Mouse (Mus musculus) neural tube, embryonic 11.5 days (tissue): Measurements from ENCODE around the gene Stx4a. TPM values are rescaled to one million over a fixed set of nuclear protein-coding genes. Genes with fewer than 3 reads are reported as not detected.
A peak's percentile ranks its signal among the peaks of the same experiment; 100 is the strongest.

ENCODE experiments used
- ATAC-seq: fragments of 200-750 bp; cut with Nextera tagmentation; 2 replicates; pipeline ENCODE4 v1.8.0; 2017; ENCODE audit warnings: moderate number of reproducible peaks, mild to moderate bottlenecking, moderate TSS enrichment, moderate library complexity; ENCODE audit not compliant: insufficient read depth, low FRiP score, low TSS enrichment
- DNase-seq: peaks from one replicate; pipeline ENCODE4 v3.0.0-alpha.2; 2015; ENCODE audit warnings: low spot score
- H3K27ac ChIP-seq: fragments of 300-500 bp; sonication (generic); 2 replicates; pipeline ENCODE4 v1.5.1; 2014; ENCODE audit warnings: low read depth, mild to moderate bottlenecking, low read length
- H3K27me3 ChIP-seq: fragments of 300-500 bp; sonication (generic); 2 replicates; pipeline ENCODE4 v1.6.1; 2014; ENCODE audit warnings: mild to moderate bottlenecking, low read length, mixed read lengths; ENCODE audit not compliant: control insufficient read depth, insufficient read depth
- H3K36me3 ChIP-seq: fragments of 300-500 bp; sonication (generic); 2 replicates; pipeline ENCODE4 v1.6.1; 2014; ENCODE audit warnings: mild to moderate bottlenecking, low read length, moderate library complexity, mixed read lengths; ENCODE audit not compliant: control insufficient read depth, insufficient read depth
- H3K4me1 ChIP-seq: fragments of 300-500 bp; sonication (generic); 2 replicates; pipeline ENCODE4 v1.6.1; 2014; ENCODE audit warnings: low read length, mixed read lengths; ENCODE audit not compliant: control insufficient read depth, insufficient read depth
- H3K4me2 ChIP-seq: fragments of 300-500 bp; sonication (generic); 2 replicates; pipeline ENCODE4 v1.6.1; 2014; ENCODE audit warnings: low read depth, mild to moderate bottlenecking, moderate library complexity
- H3K4me3 ChIP-seq: fragments of 300-500 bp; sonication (generic); 2 replicates; pipeline ENCODE4 v1.5.1; 2014; ENCODE audit warnings: low read depth, low read length
- H3K9ac ChIP-seq: fragments of 300-500 bp; sonication (generic); 2 replicates; pipeline ENCODE4 v1.6.1; 2014; ENCODE audit warnings: mild to moderate bottlenecking, low read length
- H3K9me3 ChIP-seq: fragments of 300-500 bp; sonication (generic); 2 replicates; pipeline ENCODE4 v1.6.1; 2016; ENCODE audit warnings: low read length; ENCODE audit not compliant: control insufficient read depth
- WGBS: fragments of 180-500 bp; shearing (Covaris S2); extraction: QIAGEN DNeasy Blood & Tissue Kit; methylation state at CpG from one replicate; pipeline ENCODE4 v1.1.7; 2014; 5-methylcytosine and 5-hydroxymethylcytosine counted together
- polyA plus RNA-seq: library from polyadenylated mRNA; unstranded; fragments of >200 nt; fragmentation: Nextera tagmentation; extraction: Ambion mirVana; gene quantifications from 2 replicates; pipeline ENCODE4 v1.2.1, GENCODE M21; 2014

The Stx4a gene
- polyA plus RNA-seq, 1 experiment from 2014 or later: 10.4 TPM

DNA sequence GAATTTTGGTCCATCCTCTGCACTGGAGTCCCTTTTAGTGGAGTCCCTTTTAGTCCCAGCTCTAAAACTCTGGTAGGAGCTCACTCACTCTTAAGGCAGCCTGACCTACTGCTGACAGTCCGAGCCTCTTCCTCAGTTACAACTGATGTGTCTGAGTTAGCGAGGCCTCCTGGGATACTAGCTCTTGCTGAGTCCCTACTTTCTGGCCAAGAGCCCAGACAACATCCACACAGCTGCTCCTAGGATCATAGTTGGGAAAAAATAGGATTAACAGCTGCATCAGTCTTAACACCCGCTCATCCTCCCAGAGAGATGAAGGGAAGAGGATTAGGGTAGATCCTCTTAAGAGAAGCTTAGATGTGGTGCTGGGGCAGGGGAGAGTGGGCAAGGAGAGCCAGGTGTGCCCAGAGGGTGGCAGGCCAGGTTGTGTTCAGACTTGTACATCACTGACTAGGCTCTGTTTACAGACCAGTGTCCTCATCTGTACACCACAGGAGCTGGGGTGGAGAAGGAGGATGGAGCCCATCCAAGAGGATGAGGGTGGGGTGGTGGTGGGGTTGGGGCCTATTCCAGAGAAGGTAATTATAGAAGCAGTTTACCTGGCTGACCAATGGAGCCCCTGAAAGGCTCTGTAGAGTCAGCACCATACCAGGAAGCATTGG is 45.2 kb downstream of the Stx4a start:
- Histone ChIP-seq H3K27ac (no peak overlapping the region), H3K9me3 (no peaks in the 10 kb centered on the region), H3K9ac (no peak overlapping the region), H3K27me3 (no peaks in the 10 kb centered on the region), H3K4me3 (no peak overlapping the region), H3K4me1 (peaks cover 7% of the 10 kb centered on the region), H3K4me2 (no peak overlapping the region), H3K36me3 (peaks cover 25% of the 10 kb centered on the region)
- 91% methylated on average over 3 of the region's 3 CpGs for WGBS
- DNase-seq (no peak), ATAC-seq (no peak)

DNA sequence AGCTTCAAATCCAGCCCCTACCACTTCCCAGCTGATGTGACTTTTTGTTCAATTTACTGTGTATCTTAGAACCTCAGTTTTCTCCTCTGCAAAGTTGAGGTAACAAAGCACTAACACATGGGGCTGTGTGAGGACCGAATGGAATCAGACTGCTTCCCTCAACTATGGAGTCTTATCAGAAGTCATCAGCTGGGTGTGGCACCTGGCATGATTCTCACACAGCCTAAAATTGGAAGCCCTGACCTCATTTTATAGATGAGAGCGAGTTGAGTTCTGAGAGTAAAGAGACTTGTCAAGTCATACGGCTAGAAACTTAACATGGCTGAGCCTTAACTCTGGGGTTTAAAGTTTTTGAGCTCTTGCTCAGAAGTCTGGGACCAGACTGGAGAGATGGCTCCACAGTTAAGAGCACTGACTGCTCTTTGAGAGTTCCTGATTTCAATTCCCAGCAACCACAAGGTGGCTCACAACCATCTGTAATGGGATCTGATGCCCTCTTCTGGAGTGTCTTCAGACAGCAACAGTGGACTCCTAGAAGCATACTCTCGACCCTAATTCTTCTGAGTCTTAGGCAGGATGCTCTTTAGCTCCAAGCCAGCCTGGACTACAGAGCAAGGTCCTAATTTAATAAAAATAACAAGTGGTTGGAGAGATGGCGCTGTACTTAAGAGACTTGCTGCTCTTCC is 46.2 kb downstream of the Stx4a start:
- no peaks in the 10 kb centered on the region for H3K27me3 ChIP-seq
- H3K9ac ChIP-seq: no peak overlapping the region
- WGBS: 85% methylated on average over 5 of the region's 5 CpGs
- H3K9me3 ChIP-seq: no peaks in the 10 kb centered on the region
- peaks cover 11% of the 10 kb centered on the region for H3K4me1 ChIP-seq
- H3K36me3 ChIP-seq: peaks cover 25% of the 10 kb centered on the region
- no peak overlapping the region for H3K4me3 ChIP-seq
- ATAC-seq (no peak), DNase-seq (no peak)
- no peak overlapping the region for H3K4me2 ChIP-seq
- no peak overlapping the region for H3K27ac ChIP-seq

DNA sequence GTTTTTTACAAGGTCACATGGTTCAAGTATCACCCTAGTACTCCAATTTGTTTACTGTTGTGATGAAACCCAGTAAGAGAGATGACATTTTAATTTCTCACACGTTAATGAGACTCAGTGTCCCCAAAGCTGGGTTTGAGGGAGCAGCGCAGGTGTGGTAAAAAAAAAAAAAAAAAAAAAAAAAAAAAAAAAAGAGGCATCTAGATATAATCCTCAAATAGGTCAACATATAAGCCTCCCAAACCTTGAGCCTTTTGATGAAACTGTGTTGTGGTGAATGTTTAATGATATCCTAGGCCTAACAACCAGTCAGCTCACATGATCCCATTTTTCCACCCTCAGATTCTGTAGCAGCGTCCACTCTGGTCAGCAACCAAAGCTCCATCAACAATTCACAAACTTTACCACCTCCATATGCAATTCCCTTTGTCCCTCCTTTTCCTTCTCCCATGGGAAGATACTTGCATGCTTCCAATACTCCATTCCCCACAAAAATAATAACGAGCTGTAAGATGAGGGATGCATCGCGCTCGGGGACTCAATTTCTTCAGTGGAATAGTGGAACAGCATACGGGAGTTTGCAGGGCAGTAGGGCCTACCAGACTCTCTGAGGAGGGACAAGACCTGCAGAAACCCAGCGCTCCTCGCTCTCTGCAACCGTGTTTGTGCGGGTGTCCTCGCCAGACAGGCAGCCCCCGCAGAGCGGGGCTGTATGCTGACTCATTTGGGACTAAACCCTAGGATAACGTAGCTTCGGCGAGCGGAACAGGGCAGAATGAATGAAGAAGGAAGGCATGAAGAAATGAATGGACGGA is 50.9 kb downstream of the Stx4a start:
- H3K36me3 ChIP-seq: peaks cover 18% of the 10 kb centered on the region
- peak overlapping the region; percentile 98 for H3K27ac ChIP-seq
- no peak for DNase-seq
- peaks cover 16% of the 10 kb centered on the region for H3K4me1 ChIP-seq
- peak overlapping the region; percentile 95 for H3K4me3 ChIP-seq
- no peaks in the 10 kb centered on the region for H3K9me3 ChIP-seq
- H3K27me3 ChIP-seq: no peaks in the 10 kb centered on the region
- ATAC-seq: no peak
- H3K4me2 ChIP-seq: peak overlapping the region; percentile 67
- peak overlapping the region; percentile 98 for H3K9ac ChIP-seq
- WGBS: 5% methylated on average over 20 of the region's 20 CpGs

DNA sequence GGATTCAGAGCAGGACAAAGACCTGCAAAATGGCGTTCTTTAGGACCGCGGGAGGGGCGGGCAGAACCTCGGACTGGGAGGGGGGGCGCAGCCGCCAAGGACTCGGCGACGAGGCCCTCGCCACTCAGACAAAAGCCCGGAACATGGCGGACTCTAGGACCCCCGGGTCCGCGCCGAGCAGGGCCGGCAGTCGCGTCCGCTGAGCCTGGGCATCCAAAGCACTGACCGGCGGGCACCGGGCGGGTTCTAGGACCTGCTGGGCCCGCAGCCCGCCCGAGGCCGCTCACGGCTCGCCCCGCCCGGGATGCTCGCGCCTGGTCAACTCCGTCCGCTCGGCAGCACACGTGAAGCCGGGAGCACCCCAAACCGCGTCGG is 51.5 kb downstream of the Stx4a start:
- ATAC-seq (peak; percentile 95), DNase-seq (peak; percentile 99)
- H3K9me3 ChIP-seq: no peaks in the 10 kb centered on the region
- H3K36me3 ChIP-seq: peaks cover 24% of the 10 kb centered on the region
- H3K4me1 ChIP-seq: peaks cover 16% of the 10 kb centered on the region
- WGBS: under 1% methylated on average over 32 of the region's 43 CpGs
- H3K4me3 ChIP-seq: peak overlapping the region; percentile 95
- peak overlapping the region; percentile 98 for H3K9ac ChIP-seq
- no peaks in the 10 kb centered on the region for H3K27me3 ChIP-seq
- H3K4me2 ChIP-seq: peak overlapping the region; percentile 67
- H3K27ac ChIP-seq: peak overlapping the region; percentile 98

DNA sequence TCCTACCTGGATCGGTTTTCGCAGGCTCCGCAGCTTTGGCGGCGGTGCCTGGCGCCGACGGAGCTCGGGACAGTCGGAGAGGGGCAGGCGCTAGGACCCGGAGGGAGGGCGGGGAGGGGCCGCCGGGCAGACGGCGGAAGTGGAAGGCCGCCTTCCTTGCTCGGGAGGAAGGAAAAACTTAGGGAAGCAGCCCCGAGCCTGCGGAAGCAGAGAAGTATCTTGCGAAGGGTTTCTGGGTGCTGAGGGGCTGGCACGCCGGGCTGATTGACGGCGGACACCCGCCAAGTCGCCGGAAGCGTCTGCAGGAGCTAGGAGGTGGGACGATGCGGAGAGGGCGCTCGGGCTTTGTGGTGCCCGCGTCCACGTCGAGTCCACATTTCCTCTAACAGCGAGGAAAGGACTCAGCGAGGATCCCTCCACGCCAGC is 52.0 kb downstream of the Stx4a start, which contains the start of gene Zfp646:
Zfp646 (plus strand) TSS at position 181 of the 426 bp plus-strand sequence.
- H3K36me3 ChIP-seq: peaks cover 28% of the 10 kb centered on the region

DNA sequence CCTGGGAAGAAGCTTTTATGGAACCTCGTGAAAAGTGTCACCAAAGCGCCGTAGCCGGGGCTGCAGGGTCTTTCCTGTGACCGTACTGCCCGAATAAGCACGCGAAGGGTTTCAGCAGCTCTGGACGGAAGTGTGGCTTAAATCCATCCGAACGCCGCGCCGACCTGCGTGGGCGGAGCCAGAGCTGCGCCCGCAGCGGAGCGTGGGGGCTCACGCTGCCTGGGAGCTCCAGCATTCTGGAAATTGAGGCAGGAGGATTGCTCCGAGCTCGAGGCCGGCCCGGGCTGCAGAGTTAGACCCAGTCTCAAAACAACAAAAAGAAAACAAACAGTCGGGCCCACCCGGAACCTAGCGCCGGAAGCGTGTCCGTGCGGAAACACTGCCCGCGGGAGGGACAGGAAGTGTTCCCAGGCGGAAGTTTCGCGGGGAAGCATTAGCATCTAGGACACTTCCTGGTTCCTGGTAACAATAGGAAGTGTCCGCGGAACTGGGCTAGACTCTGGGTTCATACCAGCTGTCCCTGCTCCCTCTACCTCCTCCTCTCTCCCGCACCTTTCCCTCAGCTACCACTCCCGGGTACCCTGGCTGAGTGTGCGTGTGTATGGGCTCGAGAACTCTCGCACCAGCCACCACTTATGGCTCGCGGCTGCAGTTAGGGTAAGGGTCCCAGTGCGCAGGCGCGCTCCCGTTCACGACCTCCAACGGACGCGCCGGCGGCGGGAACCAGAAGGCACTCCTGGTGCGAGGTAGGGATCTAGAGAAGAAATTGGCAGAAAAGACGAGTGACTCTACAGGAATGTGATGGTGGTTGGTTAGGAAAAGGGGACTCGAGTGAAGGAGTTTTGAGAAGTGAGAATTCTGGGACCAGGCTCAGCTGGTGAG is 52.6 kb downstream of the Stx4a start, which contains the start of gene Zfp668:
Zfp668 (minus strand) TSS at position 362 of the 882 bp plus-strand sequence.
- peaks cover 16% of the 10 kb centered on the region for H3K4me1 ChIP-seq
- no peaks in the 10 kb centered on the region for H3K9me3 ChIP-seq
- peak within 1 kb of the TSS; percentile 98 for H3K27ac ChIP-seq
- peaks cover 35% of the 10 kb centered on the region for H3K36me3 ChIP-seq
- ATAC-seq (peak; percentile 63), DNase-seq (peak; percentile 92)
- under 1% methylated on average over 60 of the region's 60 CpGs for WGBS
- H3K9ac ChIP-seq: peak within 1 kb of the TSS; percentile 98
- H3K27me3 ChIP-seq: no peaks in the 10 kb centered on the region
- peak within 1 kb of the TSS; percentile 95 for H3K4me3 ChIP-seq
- H3K4me2 ChIP-seq: peak within 1 kb of the TSS; percentile 67

More for the DNA sequence above, 52.0 kb downstream of the Stx4a start, which contains the start of gene Zfp646:
- peak within 1 kb of the TSS; percentile 67 for H3K4me2 ChIP-seq
- peak; percentile 87 for ATAC-seq
- no peaks in the 10 kb centered on the region for H3K27me3 ChIP-seq
- peaks cover 16% of the 10 kb centered on the region for H3K4me1 ChIP-seq
- WGBS: under 1% methylated on average over 41 of the region's 41 CpGs
- H3K9ac ChIP-seq: peak within 1 kb of the TSS; percentile 98
- peak within 1 kb of the TSS; percentile 95 for H3K4me3 ChIP-seq
- DNase-seq: peak; percentile 93
- no peaks in the 10 kb centered on the region for H3K9me3 ChIP-seq
- peak within 1 kb of the TSS; percentile 98 for H3K27ac ChIP-seq

DNA sequence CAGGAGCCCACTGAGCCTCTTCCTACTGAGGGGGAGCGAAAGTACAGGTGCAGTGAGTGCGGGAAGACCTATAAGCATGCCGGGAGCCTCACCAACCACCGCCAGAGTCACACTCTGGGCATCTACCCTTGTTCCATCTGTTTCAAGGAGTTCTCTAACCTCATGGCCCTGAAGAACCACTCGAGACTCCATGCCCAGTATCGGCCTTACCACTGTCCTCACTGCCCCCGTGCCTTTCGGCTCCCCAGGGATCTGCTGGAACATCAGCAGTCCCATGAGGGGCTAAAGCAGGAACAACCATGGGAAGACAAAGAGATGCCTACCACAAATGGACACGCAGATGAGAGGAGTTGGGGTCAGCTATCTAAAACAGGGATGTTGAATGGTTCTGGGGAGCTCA is 55.2 kb downstream of the Stx4a start:
- ATAC-seq (no peak), DNase-seq (no peak)
- peaks cover 55% of the 10 kb centered on the region for H3K36me3 ChIP-seq
- no peak overlapping the region for H3K9ac ChIP-seq
- no peaks in the 10 kb centered on the region for H3K27me3 ChIP-seq
- WGBS: 96% methylated on average over 9 of the region's 9 CpGs
- no peaks in the 10 kb centered on the region for H3K9me3 ChIP-seq
- H3K4me2 ChIP-seq: no peak overlapping the region
- H3K4me1 ChIP-seq: peaks cover 9% of the 10 kb centered on the region
- H3K27ac ChIP-seq: no peak overlapping the region
- no peak overlapping the region for H3K4me3 ChIP-seq

DNA sequence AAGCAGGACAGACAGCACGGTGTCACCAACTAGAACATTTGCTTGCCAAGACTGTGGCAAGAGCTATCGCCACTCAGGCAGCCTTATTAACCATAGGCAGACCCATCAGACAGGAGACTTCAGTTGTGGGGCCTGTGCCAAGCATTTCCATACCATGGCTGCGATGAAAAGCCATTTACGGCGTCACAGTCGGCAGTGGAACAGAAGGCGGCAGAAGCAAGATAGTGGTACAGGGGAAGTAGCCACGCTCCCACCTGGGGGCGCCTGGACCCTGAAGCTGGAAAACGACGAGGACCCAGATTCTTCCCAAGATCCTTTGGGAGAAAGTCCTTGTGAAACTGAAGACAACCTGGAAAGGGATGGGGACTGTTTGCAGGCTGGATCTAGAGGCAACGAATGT is 56.3 kb downstream of the Stx4a start:
- ATAC-seq (no peak), DNase-seq (no peak)
- H3K36me3 ChIP-seq: peaks cover 62% of the 10 kb centered on the region
- H3K4me3 ChIP-seq: no peak overlapping the region
- H3K9me3 ChIP-seq: no peaks in the 10 kb centered on the region
- no peak overlapping the region for H3K4me2 ChIP-seq
- WGBS: 92% methylated on average over 12 of the region's 12 CpGs
- H3K4me1 ChIP-seq: peaks cover 5% of the 10 kb centered on the region; the same call in 1 of the 2 replicates
- no peaks in the 10 kb centered on the region for H3K27me3 ChIP-seq
- H3K27ac ChIP-seq: no peak overlapping the region
- H3K9ac ChIP-seq: no peak overlapping the region
